Mouse (Mus musculus) heart, postnatal 0 days (tissue): ENCODE measurements around the gene 1700018G05Rik.
"Not testable (repeated sequence)": the region's sequence is repeated elsewhere in the genome, so short reads cannot be mapped to it uniquely, and the experiment has no call there.

ENCODE experiments used
- CTCF ChIP-seq: IDR thresholded peaks from 2 replicates; pipeline ENCODE4 v1.5.1; 2016; ENCODE audit warnings: antibody characterized with exemption, control low read depth, low read depth
- EP300 ChIP-seq: IDR thresholded peaks from 2 replicates; pipeline ENCODE4 v1.6.1; 2016; ENCODE audit warnings: antibody characterized with exemption, low read depth

DNA sequence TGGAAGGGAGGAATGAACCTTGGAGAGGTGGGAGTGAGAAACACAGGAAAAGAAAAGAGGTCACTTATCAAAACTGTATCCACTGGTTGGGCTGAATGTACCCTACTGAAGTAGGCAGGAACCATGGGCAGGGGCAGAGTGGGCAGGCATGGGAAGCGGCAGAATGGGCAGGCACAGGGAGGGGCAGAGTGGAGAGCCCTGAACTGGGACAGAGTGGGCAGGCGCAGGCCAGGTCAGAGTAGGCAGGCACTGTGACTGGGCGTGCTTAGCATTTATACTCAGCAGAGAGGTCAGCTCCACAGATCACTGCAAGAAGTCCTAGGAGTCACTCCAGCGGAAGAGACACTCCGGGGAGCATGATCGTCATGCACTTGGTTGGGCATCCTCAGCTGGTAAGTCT lies at the start of gene 1700018G05Rik:
- TF ChIP-seq EP300, CTCF: not testable (repeated sequence)
